Mouse (Mus musculus) mouse embryonic stem cell (cell line): ENCODE measurements around the gene Knstrn.

Source experiments
- in situ Hi-C, 2 experiments: fragments of 300-500 bp; cut with MboI; formaldehyde crosslinking; loops; 1 replicate in 1 of 2; 3 replicates in 1 of 2; pipeline ENCODE4 v1.14.3; 2019 to 2020; ENCODE audit warnings: low sequenced_read_pairs in 2 of 2, low pct_unique_long_range_greater_than_20kb in 1 of 2, mixed read lengths in 1 of 2; ENCODE audit not compliant: unreplicated experiment in 1 of 2

Gene Knstrn

GRCm38 (mm10) chr2:118789501-118789900 is 24.3 kb upstream of the Knstrn start:
- in situ Hi-C loops, result no loop called here

GRCm38 (mm10) chr2:118790221-118790550 is 23.6 kb upstream of the Knstrn start:
- in situ Hi-C loops, result no loop called here

GRCm38 (mm10) chr2:118790551-118791525 is 23.0 kb upstream of the Knstrn start:
- in situ Hi-C loops, result no loop called here

DNA sequence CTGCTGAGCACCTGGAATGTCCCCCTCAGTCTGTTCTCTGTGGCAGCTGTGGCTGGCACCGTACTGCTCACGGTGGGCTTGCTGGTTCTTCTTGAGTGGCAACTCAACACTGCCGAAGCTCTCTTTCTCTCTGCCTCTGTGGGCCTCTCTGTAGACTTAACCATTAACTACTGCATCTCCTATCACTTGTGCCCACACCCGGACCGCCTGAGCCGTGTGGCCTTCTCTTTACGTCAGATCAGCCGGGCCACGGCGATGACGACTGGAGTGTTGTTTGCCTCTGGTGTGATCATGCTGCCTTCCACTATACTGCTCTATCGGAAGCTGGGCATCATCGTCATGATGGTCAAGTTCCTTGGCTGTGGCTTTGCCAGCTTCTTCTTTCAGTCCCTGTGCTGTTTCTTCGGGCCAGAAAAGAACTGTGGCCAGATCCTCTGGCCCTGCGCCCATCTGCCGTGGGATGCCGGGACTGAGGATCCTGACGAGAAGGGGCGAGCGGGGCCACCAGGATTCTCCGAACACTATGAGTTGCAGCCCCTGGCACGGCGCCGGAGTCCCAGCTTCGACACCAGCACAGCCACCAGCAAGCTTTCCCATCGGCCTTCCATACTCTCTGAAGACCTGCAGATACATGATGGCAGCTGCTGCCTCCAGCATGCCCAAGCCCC is 22.1 kb upstream of the Knstrn start:
- in situ Hi-C loops, result no loop called here

DNA sequence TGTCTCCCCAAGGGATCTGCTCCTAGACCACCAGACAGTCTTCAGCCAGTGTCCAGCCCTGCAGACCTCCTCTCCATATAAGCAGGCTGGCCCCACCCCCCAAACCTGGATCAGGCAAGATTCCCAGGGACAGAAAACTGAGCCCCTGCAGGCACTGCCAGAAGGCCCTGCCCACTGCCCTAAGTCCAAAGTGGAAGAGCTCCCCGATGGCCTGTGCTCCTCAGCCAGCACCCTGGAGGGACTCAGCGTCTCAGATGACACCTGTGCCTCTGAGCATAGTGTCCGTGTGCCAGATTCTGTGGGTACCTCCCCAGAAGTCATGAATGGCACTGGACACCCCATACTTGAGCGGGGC is 21.6 kb upstream of the Knstrn start:
- in situ Hi-C loops, result no loop called here

DNA sequence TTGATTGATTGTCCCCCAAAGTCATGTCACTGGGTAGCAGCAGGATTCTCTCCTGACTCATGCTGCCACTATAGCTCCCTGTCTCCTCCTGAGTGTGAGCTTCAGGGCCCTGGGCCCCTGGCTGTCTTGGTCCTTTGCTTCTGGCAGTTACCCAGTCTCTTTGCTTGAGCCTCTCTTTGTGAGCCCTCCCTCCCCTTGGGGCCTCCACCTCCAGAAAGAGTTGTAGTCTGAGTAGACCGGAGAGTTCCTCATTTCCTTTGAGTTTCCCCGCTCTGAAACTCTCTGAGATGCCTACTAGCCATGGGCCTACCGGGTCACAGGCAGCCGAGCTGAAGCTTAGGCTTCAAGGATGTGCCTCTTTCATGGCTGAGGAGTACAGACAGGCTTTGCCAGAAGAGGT is 20.2 kb upstream of the Knstrn start:
- in situ Hi-C loops, result no loop called here

- in situ Hi-C loops, result no loop called here
Observed at GRCm38 (mm10) chr2:118802542-118803118, 11.2 kb upstream of the Knstrn start.

GRCm38 (mm10) chr2:118804474-118804873 is 9.3 kb upstream of the Knstrn start:
- in situ Hi-C loops, result no loop called here

DNA sequence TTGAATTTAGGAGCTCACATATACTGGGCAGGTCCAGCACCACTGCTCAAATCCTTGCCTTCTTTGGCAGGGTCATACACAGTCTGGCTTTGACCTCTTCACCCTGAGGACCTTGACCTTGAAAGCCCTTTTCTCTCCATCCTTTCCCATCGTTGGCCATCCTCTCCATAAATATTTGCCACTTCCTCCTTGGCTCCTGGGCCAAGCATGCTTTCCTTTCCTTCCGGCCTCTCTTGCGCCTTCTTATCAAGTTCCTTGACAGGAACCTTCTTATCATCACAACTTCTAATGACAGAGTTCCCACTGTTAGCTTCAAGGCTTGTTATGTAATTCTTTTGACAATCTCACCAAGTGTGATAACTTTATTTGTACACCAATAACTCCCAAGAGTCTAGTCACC is 8.7 kb upstream of the Knstrn start:
- in situ Hi-C loops, result no loop called here

- in situ Hi-C loops, result no loop called here
Observed at GRCm38 (mm10) chr2:118805756-118806155, 8.0 kb upstream of the Knstrn start.

DNA sequence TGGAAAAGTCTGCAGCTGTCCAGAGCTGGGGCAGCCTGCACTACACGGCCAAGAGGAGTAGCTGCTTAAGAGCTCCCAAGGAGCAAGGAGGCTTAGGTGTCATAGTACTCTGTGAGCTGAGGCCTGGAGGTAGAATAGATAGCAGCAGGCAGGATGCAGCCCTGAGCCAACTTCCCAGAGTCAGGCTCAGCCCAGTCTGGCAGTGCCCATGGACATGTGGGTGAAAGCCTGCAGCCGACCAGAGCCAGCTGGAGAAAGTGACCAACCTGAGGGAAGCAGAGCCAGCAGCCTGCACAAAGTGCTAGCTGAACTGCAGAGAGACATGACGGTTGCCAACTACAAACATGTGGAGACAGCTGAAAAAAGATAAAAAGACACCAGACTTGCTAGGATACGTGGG is 6.9 kb upstream of the Knstrn start:
- in situ Hi-C loops, result no loop called here

- in situ Hi-C loops, result no loop called here
Observed at GRCm38 (mm10) chr2:118810861-118811260, 2.9 kb upstream of the Knstrn start.

- in situ Hi-C loops, result no loop called here
Observed at GRCm38 (mm10) chr2:118812724-118813123, 1.1 kb upstream of the Knstrn start.

DNA sequence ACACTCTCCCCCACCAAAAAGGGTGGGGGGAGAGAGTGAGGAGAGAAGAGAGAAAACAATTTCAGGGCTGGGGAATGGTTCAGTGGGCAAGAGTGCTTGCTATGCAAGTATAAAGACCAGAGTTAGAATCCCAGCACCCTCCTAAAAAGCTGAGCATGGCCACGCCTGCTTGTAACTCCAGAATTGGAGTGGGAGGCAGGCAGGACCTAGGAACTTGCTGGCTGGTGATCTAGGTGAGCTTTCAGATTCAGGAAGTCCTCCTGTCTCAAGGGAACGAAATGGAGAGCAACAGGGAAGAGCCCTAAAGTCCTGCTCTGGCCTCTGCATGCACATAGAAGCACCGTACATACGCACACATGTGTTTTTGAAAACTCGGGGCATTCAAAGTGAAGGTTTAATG is 9.0 kb downstream of the Knstrn start:
- in situ Hi-C loops, result no loop called here

DNA sequence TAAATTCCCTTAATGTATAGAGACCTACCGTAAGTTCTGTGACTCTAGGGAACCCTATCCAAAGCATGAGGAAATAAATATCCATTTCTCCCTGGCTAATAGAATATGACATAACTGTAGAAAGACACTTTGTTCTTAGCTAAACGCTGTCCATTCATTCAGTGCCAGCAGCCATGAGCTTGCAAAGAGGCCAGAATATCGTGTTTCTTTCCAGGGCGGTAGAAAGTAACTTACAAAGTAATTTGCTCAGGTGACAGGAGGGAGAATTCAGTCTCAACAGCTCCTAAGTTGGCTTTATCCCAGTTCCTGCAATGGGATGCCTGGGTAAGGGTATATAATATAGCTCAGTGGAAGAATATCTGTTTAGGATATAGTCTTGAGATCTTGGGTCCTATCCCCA is 10.6 kb downstream of the Knstrn start:
- in situ Hi-C loops, result no loop called here

- in situ Hi-C loops, result no loop called here
Observed at GRCm38 (mm10) chr2:118829096-118829495, 15.3 kb downstream of the Knstrn start.

GRCm38 (mm10) chr2:118834061-118834460 is 20.3 kb downstream of the Knstrn start:
- in situ Hi-C loops, result no loop called here

- in situ Hi-C loops, result no loop called here
Observed at GRCm38 (mm10) chr2:118835115-118835514, 21.3 kb downstream of the Knstrn start.

- in situ Hi-C loops, result no loop called here
Observed at GRCm38 (mm10) chr2:118838330-118838729, 24.5 kb downstream of the Knstrn start.

- in situ Hi-C loops, result no loop called here
Observed at GRCm38 (mm10) chr2:118841186-118841585, 27.4 kb downstream of the Knstrn start.
